Mouse (Mus musculus): Measurements from ENCODE around the gene Cyp17a1. TPM values are rescaled to one million over a fixed set of nuclear protein-coding genes. Genes with fewer than 3 reads are reported as not detected.

Cyp17a1 gene
- 0.06 TPM in 1 of 2 replicates, not detected in the other for polyA plus RNA-seq (2012; rRNA removed)

DNA sequence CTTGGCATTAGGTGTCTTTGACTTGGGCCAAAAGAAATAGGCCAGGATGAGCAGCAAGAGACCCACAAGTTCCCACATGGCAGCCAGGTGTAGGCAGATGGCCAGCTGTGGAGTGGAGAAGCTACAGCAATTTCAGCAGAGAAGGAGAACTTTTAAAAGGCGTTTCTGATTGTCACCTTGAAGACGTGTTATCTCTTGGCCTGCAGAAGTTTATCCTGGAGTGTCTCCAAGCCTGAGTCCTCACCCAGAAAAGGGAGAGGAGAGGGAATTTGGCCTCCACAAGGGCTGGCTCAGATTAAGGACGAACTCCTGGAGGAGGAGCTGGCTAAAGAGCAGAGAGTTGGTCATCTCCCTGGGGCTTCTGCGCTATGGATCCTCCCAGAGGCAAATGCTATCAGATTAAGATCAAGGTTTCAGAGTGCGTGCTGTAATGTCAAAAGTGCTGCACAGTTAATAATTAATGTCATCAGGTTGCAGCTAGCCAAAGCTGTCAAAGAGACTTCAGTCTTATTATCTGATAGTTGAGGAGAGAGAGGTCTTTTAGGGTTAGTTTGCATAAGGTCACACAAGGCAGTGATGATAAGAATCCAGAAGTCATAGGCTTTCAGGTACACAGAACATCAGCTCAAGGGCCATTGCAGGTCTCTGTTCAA, at the start of gene Cyp17a1:
Gene Cyp17a1, minus strand, starts transcription at position 407 of the 653 bp plus-strand sequence.
- TF ChIP-seq POLR2A (IDR thresholded peaks at IDR 0.05; ENCODE audit: borderline replicate concordance, extremely low read depth, low read depth, low read length) (no peak), CTCF (IDR thresholded peaks at IDR 0.05; ENCODE audit: insufficient read depth, low read length) (no peak)
- Histone ChIP-seq H3K4me1 (ENCODE audit: control insufficient read depth, insufficient read depth, low read length) (no peaks in the 10 kb centered on the region), H3K4me3 (replicated peaks; ENCODE audit: extremely low read depth, low read depth, low read length) (no peak within 1 kb of the TSS)
- no peak for DNase-seq
- 32% methylated on average over 5 of the region's 5 CpGs for WGBS

DNA sequence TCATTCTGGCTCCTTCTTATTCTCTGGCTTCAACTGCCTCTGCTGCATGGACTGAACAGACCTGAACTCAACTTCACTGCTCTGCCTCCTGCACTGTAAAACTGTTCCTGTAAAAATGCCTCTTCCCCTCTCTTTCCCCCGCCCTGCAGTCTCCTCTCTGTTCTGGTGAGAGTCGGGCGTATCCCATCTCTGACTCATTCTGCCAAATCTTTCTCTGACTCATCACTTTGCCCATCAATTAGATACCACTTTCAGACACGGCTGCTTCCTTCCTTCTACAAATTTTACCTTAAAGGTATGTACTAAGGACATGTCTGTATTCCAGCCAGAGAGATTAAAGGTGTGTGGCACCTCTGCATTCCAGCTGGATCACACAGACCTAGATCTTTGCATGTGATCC, 45.2 kb upstream of the Cyp17a1 start:
- no peaks in the 10 kb centered on the region for H3K4me1 ChIP-seq (ENCODE audit: control insufficient read depth, insufficient read depth, low read length)
- no peak for DNase-seq
- WGBS, result 69% methylated on average over 4 of the region's 4 CpGs
- no peak for TF ChIP-seq CTCF (IDR thresholded peaks at IDR 0.05; ENCODE audit: insufficient read depth, low read length)
- TF ChIP-seq POLR2A (IDR thresholded peaks at IDR 0.05; ENCODE audit: borderline replicate concordance, extremely low read depth, low read depth, low read length), result no peak
- H3K4me3 ChIP-seq (replicated peaks; ENCODE audit: extremely low read depth, low read depth, low read length), result no peak overlapping the region

DNA sequence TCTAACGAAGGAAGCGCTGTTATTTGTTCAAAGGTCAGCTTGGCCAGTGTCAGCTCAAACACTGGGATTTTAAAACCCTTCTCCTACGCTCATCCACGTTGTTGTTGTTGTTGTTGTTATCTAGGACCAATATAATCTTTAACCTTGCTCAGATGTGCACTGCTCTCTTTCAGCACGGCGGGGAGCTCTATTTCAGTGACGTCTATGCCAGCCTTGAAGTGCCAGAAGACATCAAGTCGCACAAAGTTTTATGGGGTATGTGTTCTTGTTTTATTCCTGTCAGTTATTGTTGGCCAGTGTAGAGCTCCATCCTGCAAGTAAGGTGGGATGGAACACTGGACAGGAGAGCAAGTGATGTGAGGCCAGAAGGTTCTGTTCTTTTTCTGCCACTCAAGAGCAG, 42.0 kb upstream of the Cyp17a1 start:
- Histone ChIP-seq H3K4me1 (ENCODE audit: control insufficient read depth, insufficient read depth, low read length) (no peaks in the 10 kb centered on the region), H3K4me3 (replicated peaks; ENCODE audit: extremely low read depth, low read depth, low read length) (no peak overlapping the region)
- TF ChIP-seq CTCF (IDR thresholded peaks at IDR 0.05; ENCODE audit: insufficient read depth, low read length) (no peak), POLR2A (IDR thresholded peaks at IDR 0.05; ENCODE audit: borderline replicate concordance, extremely low read depth, low read depth, low read length) (no peak)
- no peak for DNase-seq
- WGBS, result 91% methylated on average over 8 of the region's 8 CpGs

DNA sequence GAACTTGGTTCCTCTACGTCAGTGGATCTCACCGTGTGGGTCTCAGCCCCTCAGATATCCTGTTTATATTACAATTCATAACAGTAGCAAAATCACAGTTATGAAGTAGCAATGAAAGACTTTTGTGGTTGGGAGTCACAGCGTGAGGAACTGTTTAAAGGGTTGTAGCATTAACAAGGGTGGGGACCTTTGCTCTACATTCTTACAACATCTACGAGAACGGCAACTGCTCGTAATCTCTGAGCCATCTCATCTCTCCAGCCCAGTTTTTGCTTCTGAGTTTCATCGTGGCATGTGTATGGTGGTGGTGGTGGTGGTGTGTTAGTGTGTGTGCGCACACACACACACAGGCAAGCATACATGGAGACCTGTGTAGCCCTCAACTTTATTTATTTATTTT, 41.3 kb upstream of the Cyp17a1 start:
- Histone ChIP-seq H3K4me3 (replicated peaks; ENCODE audit: extremely low read depth, low read depth, low read length) (no peak overlapping the region), H3K4me1 (ENCODE audit: control insufficient read depth, insufficient read depth, low read length) (no peaks in the 10 kb centered on the region)
- TF ChIP-seq CTCF (IDR thresholded peaks at IDR 0.05; ENCODE audit: insufficient read depth, low read length) (no peak), POLR2A (IDR thresholded peaks at IDR 0.05; ENCODE audit: borderline replicate concordance, extremely low read depth, low read depth, low read length) (no peak)
- DNase-seq, result no peak
- 68% methylated on average over 8 of the region's 8 CpGs for WGBS

DNA sequence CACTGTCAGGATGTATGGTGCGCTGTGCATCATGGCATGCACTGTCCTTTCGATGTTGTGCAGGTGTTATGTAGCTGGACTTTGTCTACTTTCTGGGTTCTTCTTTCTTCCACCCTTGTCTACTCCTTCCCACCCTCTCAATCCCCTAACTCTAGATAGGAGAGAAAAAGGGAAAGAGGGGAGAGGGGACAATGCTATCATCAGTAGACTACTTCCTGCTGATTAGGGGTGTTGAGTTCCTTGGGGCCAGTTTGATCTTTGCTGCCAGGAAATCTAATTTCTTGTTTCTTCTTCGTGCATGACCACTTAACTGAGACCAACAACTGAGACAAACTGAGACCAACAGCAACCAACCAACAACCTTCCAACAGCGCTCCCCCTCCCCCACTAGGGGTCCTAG, 37.6 kb upstream of the Cyp17a1 start:
- no peaks in the 10 kb centered on the region for H3K4me1 ChIP-seq (ENCODE audit: control insufficient read depth, insufficient read depth, low read length)
- no peak overlapping the region for H3K4me3 ChIP-seq (replicated peaks; ENCODE audit: extremely low read depth, low read depth, low read length)
- WGBS, result 91% methylated on average over 4 of the region's 4 CpGs
- TF ChIP-seq CTCF (IDR thresholded peaks at IDR 0.05; ENCODE audit: insufficient read depth, low read length) (no peak), POLR2A (IDR thresholded peaks at IDR 0.05; ENCODE audit: borderline replicate concordance, extremely low read depth, low read depth, low read length) (no peak)
- DNase-seq, result no peak

DNA sequence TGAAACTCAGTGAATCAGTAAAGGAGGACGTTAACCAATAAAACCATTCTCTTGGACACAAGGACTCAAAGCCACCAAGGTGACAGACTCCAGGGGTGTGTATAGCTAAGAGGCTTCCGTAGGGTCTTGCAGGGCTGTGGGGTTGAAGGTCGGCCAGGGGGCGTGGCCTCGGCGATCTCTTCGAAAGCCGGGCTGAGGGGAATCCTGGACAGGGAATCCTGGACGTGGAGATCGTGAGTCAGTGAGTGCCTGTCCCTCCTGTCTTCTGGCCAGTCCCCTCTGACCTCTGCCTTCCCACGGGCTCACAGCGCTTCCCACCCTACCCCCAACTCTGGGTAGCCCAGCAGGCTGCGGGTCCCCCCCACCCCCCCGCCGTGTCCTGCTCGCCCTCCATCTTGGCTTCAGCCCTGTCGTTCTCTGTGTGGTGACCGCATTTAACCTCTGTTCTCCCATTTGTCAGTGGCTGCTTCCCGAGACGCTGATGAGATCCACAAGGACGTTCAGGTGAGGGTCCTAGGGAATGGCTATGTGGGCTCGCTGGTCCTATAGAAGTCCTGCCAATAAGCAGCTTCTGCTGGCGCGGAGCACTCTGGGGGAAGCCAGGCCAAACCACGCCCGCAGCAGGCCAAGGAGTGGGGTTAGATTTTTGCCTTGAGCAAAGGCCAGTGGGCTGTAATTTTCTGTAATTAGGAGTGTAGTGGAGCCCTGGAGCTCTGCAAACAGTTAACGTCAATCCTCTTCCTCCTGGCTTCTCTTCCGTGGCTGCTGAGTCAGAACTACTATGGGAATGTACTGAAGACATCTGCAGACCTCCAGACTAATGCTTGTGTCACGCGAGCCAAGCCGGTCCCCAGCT, 34.6 kb upstream of the Cyp17a1 start, which contains the start of gene As3mt:
Gene As3mt, plus strand, starts transcription at position 163 of the 856 bp plus-strand sequence.
- H3K4me1 ChIP-seq (ENCODE audit: control insufficient read depth, insufficient read depth, low read length), result no peaks in the 10 kb centered on the region
- WGBS, result 5% methylated on average over 31 of the region's 31 CpGs
- peak; percentile 73 for DNase-seq

DNA sequence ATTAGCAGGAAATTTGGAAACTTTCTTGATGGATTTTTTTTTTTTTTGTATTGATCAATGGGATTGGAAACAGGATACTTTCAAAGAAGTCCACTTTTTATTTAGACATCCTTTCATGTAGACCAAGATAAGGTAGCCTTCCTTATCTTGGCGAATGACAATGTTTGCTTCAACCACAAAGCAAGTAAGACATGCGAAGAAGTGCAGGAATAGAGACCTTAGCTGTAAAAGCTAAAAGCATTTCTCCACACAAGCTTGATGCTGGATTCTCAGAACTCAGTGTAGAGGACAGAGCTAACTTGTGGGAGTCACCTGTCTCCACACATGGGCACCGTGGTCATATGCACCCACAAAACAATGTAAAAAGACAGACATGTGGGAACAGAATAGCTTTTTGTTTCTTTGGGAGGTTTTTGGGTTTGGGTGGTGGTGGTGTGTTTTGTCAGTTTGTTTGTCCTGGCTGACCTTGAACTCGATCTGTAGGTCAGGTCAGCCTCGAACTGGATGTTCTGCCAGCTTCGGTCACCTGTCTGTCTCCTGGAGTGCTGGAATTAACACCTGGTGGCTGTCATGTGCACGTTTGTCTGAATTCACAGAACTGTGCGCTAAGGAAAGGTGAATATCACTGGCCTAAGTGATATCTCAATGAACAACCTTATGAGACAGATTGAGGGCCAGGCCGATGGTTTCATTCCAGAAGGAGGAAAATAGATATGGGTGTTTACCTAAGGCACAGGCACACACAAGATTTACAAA, 33.7 kb upstream of the Cyp17a1 start:
- 61% methylated on average over 9 of the region's 9 CpGs for WGBS
- DNase-seq, result no peak
- Histone ChIP-seq H3K4me1 (ENCODE audit: control insufficient read depth, insufficient read depth, low read length) (no peaks in the 10 kb centered on the region), H3K4me3 (replicated peaks; ENCODE audit: extremely low read depth, low read depth, low read length) (no peak overlapping the region)
- no peak for TF ChIP-seq CTCF (IDR thresholded peaks at IDR 0.05; ENCODE audit: insufficient read depth, low read length)
- TF ChIP-seq POLR2A (IDR thresholded peaks at IDR 0.05; ENCODE audit: borderline replicate concordance, extremely low read depth, low read depth, low read length), result no peak

More for the DNA sequence above, 34.6 kb upstream of the Cyp17a1 start, which contains the start of gene As3mt:
- peak; percentile 40; the same call in 1 of the 2 replicates for TF ChIP-seq POLR2A (IDR thresholded peaks at IDR 0.05; ENCODE audit: borderline replicate concordance, extremely low read depth, low read depth, low read length)
- no peak for TF ChIP-seq CTCF (IDR thresholded peaks at IDR 0.05; ENCODE audit: insufficient read depth, low read length)
- peak within 1 kb of the TSS; percentile 94 for H3K4me3 ChIP-seq (replicated peaks; ENCODE audit: extremely low read depth, low read depth, low read length)

DNA sequence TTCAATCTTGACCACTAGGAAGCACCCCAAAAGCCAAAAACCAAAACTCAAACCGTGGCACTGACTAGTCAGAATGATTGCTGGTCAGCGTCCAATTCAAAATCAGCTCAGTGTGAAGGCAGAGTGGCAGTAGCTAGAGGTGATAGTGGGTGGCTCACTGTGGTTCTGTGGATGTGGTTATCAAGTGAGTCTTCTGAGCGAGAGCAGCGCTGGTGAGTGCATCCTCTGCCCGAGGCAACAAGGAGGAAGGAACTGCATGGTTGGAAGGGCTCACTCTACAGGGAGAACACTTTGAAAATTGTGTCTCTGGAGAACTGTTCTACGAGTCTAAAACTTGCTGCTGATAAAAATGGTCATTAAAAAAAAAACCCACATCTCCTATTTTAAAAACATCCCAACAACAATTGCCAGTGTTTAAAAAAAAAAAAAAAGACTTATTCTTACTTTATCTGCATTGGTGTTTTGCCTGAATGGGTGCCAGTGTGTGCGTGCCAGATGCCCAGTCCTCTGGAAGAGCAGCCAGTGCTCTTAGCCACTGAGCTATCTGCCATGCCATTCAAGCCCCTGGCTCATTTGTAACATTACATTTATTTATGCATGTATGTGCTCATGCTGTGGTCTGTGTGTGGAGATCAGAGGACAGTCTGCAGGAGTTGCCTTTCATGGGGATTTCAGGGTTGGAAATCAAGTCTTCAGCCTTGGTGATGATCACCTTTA, 33.0 kb upstream of the Cyp17a1 start:
- no peak for DNase-seq
- Histone ChIP-seq H3K4me3 (replicated peaks; ENCODE audit: extremely low read depth, low read depth, low read length) (no peak overlapping the region), H3K4me1 (ENCODE audit: control insufficient read depth, insufficient read depth, low read length) (no peaks in the 10 kb centered on the region)
- 57% methylated on average over 7 of the region's 7 CpGs for WGBS
- no peak for TF ChIP-seq CTCF (IDR thresholded peaks at IDR 0.05; ENCODE audit: insufficient read depth, low read length)
- no peak for TF ChIP-seq POLR2A (IDR thresholded peaks at IDR 0.05; ENCODE audit: borderline replicate concordance, extremely low read depth, low read depth, low read length)
